Mouse (Mus musculus) frontal cortex, adult 2 months (tissue): ENCODE data around the gene Cnnm3. TPM values are rescaled to one million over a fixed set of nuclear protein-coding genes. Genes with fewer than 3 reads are reported as not detected.
A peak's percentile ranks its signal among the peaks of the same experiment; 100 is the strongest.

Experiments used
- DNase-seq, 2 experiments: peaks; one replicate each; pipeline ENCODE4 v3.0.0; 2022; ENCODE audit warnings: low spot score in 1 of 2; ENCODE audit errors: extremely low spot score in 1 of 2
- polyA plus RNA-seq: library from polyadenylated mRNA; depleted of rRNA; stranded (reverse); fragments of >200 nt; gene quantifications from 2 replicates; pipeline ENCODE4 v1.2.3, GENCODE M21; 2012

The Cnnm3 gene
- polyA plus RNA-seq, 1 experiment: 27.1 TPM

- peak in 1 of 2 experiments; percentile 50 for DNase-seq
Observed at GRCm38 (mm10) chr1:36496719-36497118, 14.9 kb upstream of the Cnnm3 start.

- no peak for DNase-seq
Observed at GRCm38 (mm10) chr1:36497312-36497711, 14.4 kb upstream of the Cnnm3 start.

DNA sequence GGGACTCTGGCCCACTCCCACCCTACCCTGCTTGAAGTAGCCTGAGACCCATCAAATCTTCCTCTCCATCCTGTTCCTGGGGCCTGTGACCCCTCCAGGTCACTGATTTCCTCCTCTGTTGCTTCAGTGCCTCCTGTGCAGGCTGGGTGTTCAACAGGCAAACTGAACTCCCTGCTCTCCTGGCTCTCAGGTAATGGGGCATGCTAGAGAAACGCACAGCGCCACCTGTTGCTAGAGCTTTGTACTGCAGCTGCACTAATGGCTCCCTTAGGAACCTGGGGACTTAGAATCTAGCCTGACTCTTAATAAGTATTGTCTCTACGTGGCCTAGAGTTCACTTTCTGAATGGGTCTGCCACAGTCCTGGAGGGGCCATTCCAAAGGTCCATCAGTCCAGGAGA is 10.4 kb upstream of the Cnnm3 start:
- peak; percentile 26 to 87 for DNase-seq

- no peak for DNase-seq
Observed at GRCm38 (mm10) chr1:36508238-36508637, 3.4 kb upstream of the Cnnm3 start.

DNA sequence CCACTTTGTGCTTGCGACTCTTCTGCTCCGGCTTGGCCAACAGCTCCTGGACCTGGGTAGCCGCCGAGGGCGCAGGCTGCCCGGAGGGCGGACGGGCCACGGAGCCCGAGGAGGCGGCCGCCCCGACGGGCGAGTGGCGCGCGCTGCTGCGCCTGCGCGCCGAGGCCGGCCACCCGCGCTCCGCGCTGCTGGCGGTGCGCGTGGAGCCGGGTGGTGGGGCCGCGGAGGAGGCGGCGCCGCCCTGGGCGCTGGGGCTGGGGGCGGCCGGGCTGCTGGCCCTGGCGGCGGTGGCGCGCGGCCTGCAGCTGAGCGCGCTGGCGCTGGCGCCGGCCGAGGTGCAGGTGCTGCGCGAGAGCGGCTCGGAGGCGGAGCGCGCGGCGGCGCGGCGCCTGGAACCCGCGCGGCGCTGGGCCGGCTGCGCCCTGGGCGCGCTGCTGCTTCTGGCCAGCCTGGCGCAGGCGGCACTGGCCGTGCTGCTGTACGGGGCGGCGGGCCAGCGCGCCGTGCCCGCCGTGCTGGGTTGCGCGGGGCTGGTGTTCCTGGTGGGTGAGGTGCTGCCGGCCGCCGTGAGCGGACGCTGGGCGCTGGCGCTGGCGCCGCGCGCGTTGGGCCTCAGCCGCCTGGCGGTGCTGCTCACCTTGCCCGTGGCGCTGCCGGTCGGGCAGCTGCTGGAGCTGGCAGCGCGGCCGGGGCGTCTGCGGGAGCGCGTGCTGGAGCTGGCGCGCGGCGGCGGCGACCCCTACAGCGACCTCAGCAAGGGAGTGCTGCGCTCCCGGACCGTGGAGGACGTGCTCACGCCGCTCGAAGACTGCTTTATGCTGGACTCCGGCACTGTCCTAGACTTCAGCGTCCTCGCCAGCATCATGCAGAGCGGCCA is 660 bp downstream of the Cnnm3 start:
- peak in 1 of 2 experiments; percentile 55 for DNase-seq

- no peak for DNase-seq
Observed at GRCm38 (mm10) chr1:36512966-36513280, 1.3 kb downstream of the Cnnm3 start.

DNA sequence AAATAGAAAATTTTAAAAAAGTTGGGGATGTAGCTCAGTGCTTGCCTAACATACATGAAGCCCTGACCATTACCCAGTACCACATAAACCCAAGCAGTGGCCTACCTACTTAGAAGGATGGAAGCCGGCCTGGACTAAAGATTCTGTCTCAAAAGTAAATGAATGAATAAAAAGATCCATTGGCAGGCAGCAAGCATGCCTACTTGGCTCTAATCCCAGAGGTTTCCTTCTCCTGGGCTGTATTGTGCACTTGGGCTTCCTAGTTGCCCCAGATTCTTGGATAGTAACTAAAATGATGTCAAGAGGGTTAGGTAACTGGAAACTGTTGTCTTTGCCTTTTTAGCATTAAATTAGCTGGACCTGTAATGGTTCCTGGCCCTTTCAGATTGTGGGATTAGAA is 1.6 kb downstream of the Cnnm3 start:
- peak in 1 of 2 experiments; percentile 54 for DNase-seq

- DNase-seq: no peak
Observed at GRCm38 (mm10) chr1:36513718-36514117, 2.1 kb downstream of the Cnnm3 start.

DNA sequence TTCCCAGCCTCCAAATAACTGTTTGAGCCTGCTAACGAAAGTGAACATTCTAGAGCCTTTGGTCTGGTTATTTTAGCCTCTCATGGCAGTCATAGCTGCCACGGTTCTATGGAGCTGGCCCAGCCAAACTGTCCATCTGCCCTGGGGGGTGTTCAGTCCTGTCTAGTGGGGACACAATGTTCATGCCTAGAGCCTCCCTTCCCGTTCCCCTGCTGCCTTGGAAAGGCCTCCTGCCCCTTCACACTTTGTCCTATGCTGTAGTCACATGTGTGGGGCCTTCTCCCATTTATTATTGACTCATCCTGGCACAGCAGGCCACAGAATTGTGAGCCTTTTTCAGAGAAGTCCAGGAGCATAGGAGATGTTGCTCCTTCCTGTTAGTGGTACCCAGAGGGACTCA is 6.6 kb downstream of the Cnnm3 start:
- no peak for DNase-seq

DNA sequence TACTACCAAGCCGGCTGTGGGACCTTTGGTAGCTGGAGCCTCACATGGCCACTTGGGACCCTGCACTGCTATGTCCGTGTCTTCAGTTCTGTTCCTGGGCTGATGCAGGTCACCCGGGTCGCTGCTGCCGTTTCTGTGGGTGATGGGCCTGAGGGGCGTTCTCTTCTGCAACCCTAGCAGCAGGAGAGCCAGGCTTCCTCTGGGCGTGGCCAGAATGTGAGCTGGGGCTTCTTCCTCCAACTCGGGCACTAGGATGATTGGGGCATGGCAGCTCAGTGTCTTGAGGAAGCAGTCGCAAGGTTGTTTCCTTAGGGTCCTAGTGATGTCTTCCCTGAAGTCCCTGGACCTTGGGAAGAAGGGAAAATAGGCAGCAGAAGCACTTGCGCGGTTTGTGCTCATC is 8.0 kb downstream of the Cnnm3 start:
- DNase-seq: no peak

- DNase-seq: no peak
Observed at GRCm38 (mm10) chr1:36522210-36522609, 10.5 kb downstream of the Cnnm3 start.

GRCm38 (mm10) chr1:36523332-36524013 is 11.8 kb downstream of the Cnnm3 start:
- DNase-seq: no peak

GRCm38 (mm10) chr1:36524058-36524457 is 12.4 kb downstream of the Cnnm3 start:
- no peak for DNase-seq

DNA sequence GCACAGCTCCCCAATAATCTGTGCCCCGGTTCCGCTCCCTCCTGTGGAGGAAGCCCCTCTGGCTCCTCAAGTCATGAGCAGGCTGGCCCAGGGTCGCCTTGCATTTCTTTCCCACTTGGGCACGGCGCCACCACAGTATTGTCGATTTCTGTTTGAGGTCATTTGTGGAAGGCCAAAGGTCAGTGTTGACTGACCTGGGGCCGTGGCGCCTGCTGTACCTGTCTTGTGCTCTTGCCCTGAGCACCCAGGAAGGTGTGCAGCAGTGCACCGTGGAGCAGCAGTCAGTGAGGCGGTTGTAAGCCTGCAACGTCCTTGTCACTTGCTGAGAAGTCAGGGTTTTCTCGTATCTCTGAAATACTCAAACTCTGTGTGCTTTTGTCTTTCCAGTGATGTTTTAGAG is 14.1 kb downstream of the Cnnm3 start:
- DNase-seq: no peak

GRCm38 (mm10) chr1:36526903-36527302 is 15.2 kb downstream of the Cnnm3 start:
- no peak for DNase-seq

DNA sequence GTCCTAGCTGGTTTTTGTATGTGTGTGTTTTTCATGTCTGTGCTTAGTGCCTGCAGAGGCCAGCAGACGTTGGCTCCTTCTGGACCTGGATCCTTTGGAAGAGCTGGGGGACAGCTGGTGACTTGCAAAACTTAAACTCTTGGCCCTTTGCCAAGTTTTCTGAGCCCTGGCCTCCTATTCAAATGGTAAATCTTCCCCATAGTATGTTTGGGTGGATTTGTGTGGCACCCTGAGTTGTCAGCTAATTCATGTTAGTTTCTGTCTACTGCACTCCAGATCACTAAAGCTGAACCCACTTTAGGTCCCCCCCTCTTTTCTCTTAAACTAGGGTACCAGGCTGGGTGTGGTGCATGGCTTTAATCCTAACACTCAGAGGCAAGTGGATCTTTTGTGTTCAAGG is 16.7 kb downstream of the Cnnm3 start:
- DNase-seq: peak in 1 of 2 experiments; percentile 19

GRCm38 (mm10) chr1:36529274-36529673 is 17.6 kb downstream of the Cnnm3 start:
- DNase-seq: no peak

- DNase-seq: no peak
Observed at GRCm38 (mm10) chr1:36529875-36530274, 18.2 kb downstream of the Cnnm3 start.

DNA sequence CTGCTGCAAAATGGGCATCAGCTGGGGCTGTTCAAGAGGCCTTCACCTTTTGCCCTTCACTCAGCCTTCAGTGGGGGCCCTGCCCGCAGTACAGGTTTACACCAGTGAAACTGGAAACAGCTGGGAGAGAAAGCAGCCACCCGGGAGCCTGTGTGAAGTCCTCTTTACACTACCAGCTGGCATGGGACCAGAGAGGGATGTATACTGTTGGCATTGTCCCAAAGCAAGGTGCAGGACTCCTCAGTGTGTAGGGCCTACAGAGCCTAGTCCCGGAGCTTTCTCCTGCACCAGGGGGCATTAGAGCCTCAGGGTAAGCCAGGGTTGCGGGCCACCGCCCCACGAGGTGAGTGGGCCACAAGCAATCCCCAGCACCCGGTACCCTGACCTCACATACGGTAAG is 18.8 kb downstream of the Cnnm3 start:
- peak in 1 of 2 experiments; percentile 13 for DNase-seq

DNA sequence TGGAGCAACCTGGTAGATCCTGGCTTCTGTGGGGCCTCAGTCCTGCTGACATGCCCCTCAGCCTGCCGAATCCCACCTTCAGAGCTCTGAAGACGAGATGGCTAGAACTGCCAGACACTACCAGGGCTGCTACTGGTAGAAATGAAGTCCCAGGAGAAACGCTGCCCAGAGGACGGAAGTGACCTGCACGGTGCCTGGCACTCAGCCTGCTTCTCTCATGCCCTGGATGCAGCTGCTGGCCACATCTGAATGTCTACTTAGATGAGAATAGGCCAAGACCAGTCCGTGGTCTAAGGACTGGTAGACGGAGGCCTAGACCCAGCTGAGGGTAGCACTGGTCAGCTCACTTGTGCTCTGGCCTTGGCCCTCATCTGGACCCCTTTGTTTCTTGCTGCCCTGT is 19.3 kb downstream of the Cnnm3 start:
- no peak for DNase-seq

DNA sequence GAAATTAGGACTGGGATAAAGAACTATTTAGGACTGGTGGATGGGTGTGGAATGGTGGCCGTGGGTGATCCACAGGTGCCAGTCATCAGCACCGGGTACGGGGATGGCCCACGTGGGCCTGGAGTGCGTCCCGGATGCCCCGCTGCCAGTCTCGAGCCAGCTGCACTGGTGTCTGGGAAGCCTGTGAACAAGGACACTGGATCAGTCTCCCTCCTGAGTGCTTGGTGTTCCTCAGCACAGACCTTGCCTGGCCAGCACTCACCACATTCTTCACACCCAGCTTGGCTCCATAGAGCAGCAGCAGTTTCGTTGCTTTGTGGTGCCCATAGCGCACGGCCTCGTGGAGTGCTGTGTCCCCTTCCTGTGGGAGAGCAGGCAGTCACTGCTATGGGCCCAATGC is 19.8 kb downstream of the Cnnm3 start:
- no peak for DNase-seq

DNA sequence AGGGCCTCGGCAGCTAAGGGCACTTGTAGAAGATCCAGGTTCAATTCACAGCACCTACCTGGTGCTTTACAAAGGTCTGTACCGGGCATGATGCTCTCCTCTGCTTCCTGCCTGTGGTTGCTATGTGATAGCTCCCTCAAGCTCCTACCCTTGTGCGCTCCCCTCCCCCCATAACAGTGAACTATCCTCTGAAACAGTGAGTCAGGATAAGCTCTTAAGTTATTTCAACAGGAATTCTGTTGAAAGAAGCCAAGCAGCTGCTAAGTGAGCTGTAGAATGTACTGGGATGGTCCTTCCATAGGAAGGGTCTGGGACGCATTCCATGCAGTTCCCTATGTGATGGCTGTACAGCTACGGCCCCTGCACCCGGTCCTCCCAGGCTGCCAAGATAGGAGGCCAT is 21.9 kb downstream of the Cnnm3 start:
- DNase-seq: no peak
